Mouse (Mus musculus) stomach, embryonic 14.5 days (tissue): ENCODE measurements around the gene Muc13. TPM values are rescaled to one million over a fixed set of nuclear protein-coding genes. Genes with fewer than 3 reads are reported as not detected.
A peak's percentile ranks its signal among the peaks of the same experiment; 100 is the strongest.

ENCODE experiments used
- ATAC-seq: fragments of 200-750 bp; cut with Nextera tagmentation; 2 replicates; pipeline ENCODE4 v1.8.0; 2017; ENCODE audit warnings: low read depth, moderate TSS enrichment; ENCODE audit not compliant: insufficient number of reproducible peaks, insufficient read depth, low FRiP score
- H3K27ac ChIP-seq: fragments of 300-500 bp; sonication (generic); 2 replicates; pipeline ENCODE4 v1.5.1; 2014; ENCODE audit warnings: mild to moderate bottlenecking, low read length, moderate library complexity, mixed read lengths
- H3K27me3 ChIP-seq: fragments of 300-500 bp; sonication (generic); 2 replicates; pipeline ENCODE4 v1.6.1; 2014; ENCODE audit warnings: low read length, control low read depth, mixed read lengths; ENCODE audit not compliant: control insufficient read depth, insufficient read depth
- H3K36me3 ChIP-seq: fragments of 300-500 bp; sonication (generic); 2 replicates; pipeline ENCODE4 v1.6.1; 2014; ENCODE audit warnings: mild to moderate bottlenecking, control low read depth, low read length, moderate library complexity, mixed read lengths; ENCODE audit not compliant: control insufficient read depth, insufficient read depth
- H3K4me1 ChIP-seq: fragments of 300-500 bp; sonication (generic); 2 replicates; pipeline ENCODE4 v1.6.1; 2014; ENCODE audit warnings: low read length, control low read depth, mixed read lengths; ENCODE audit not compliant: control insufficient read depth, insufficient read depth
- H3K4me2 ChIP-seq: fragments of 300-500 bp; sonication (generic); replicated peaks from 2 replicates; pipeline ENCODE4 v1.6.1; 2014; ENCODE audit warnings: low read depth, low read length, control low read depth
- H3K4me3 ChIP-seq: fragments of 300-500 bp; sonication (generic); 2 replicates; pipeline ENCODE4 v1.5.1; 2014; ENCODE audit warnings: low read depth, low read length, control low read depth
- H3K9ac ChIP-seq: fragments of 300-500 bp; sonication (generic); replicated peaks from 2 replicates; pipeline ENCODE4 v1.6.1; 2014; ENCODE audit warnings: low read depth, mild to moderate bottlenecking, control low read depth, low read length, moderate library complexity, mixed read lengths
- H3K9me3 ChIP-seq: fragments of 300-500 bp; sonication (generic); 2 replicates; pipeline ENCODE4 v1.6.1; 2016; ENCODE audit warnings: low read depth, low read length, control low read depth; ENCODE audit not compliant: control insufficient read depth
- WGBS: fragments of 180-500 bp; shearing (Covaris S2); extraction: QIAGEN DNeasy Blood & Tissue Kit; methylation state at CpG from one replicate; pipeline ENCODE4 v1.1.7; 2014; 5-methylcytosine and 5-hydroxymethylcytosine counted together
- polyA plus RNA-seq: library from polyadenylated mRNA; unstranded; fragments of >200 nt; fragmentation: Nextera tagmentation; extraction: Ambion mirVana; gene quantifications from 2 replicates; pipeline ENCODE4 v1.2.1, GENCODE M21; 2014

The Muc13 gene
- polyA plus RNA-seq, 1 experiment from 2014 or later, result 0.56 TPM

- H3K27me3 ChIP-seq, result no peaks in the 10 kb centered on the region
- H3K9ac ChIP-seq, result no peak overlapping the region
- H3K9me3 ChIP-seq, result no peaks in the 10 kb centered on the region
- 55% methylated on average over 12 of the region's 12 CpGs for WGBS
- H3K27ac ChIP-seq, result no peak overlapping the region
- H3K36me3 ChIP-seq, result peaks cover 4% of the 10 kb centered on the region; the same call in 1 of the 2 replicates
- H3K4me2 ChIP-seq, result peak overlapping the region; percentile 17; the same call in 1 of the 2 replicates
- H3K4me3 ChIP-seq, result no peak overlapping the region
- 0 out of 2 replicates have a peak, but pooled peaks have one; percentile 33 for ATAC-seq
- no peaks in the 10 kb centered on the region for H3K4me1 ChIP-seq
Observed at GRCm38 (mm10) chr16:33751590-33751989, 42.2 kb upstream of the Muc13 start.

- no peak for ATAC-seq
- Histone ChIP-seq H3K4me1 (no peaks in the 10 kb centered on the region), H3K27me3 (no peaks in the 10 kb centered on the region), H3K9ac (no peak overlapping the region), H3K4me2 (no peak overlapping the region), H3K27ac (no peak overlapping the region), H3K4me3 (no peak overlapping the region), H3K9me3 (no peaks in the 10 kb centered on the region), H3K36me3 (peaks cover 11% of the 10 kb centered on the region; the same call in 1 of the 2 replicates)
- 75% methylated on average over 8 of the region's 8 CpGs for WGBS
Observed at GRCm38 (mm10) chr16:33752904-33753578, 40.8 kb upstream of the Muc13 start.

GRCm38 (mm10) chr16:33755293-33755692 is 38.5 kb upstream of the Muc13 start:
- peaks cover 13% of the 10 kb centered on the region; the same call in 1 of the 2 replicates for H3K36me3 ChIP-seq
- no peaks in the 10 kb centered on the region for H3K27me3 ChIP-seq
- H3K4me2 ChIP-seq, result no peak overlapping the region
- no peak overlapping the region for H3K9ac ChIP-seq
- no peaks in the 10 kb centered on the region for H3K9me3 ChIP-seq
- WGBS, result 73% methylated on average over 8 of the region's 8 CpGs
- ATAC-seq, result no peak
- no peak overlapping the region for H3K4me3 ChIP-seq
- no peaks in the 10 kb centered on the region for H3K4me1 ChIP-seq
- H3K27ac ChIP-seq, result no peak overlapping the region

- Histone ChIP-seq H3K27ac (no peak overlapping the region), H3K4me2 (no peak overlapping the region), H3K4me1 (no peaks in the 10 kb centered on the region), H3K27me3 (no peaks in the 10 kb centered on the region), H3K9ac (no peak overlapping the region), H3K4me3 (no peak overlapping the region), H3K36me3 (peaks cover 13% of the 10 kb centered on the region; the same call in 1 of the 2 replicates), H3K9me3 (no peaks in the 10 kb centered on the region)
- ATAC-seq, result no peak
- 52% methylated on average over 16 of the region's 16 CpGs for WGBS
Observed at GRCm38 (mm10) chr16:33755961-33756360, 37.9 kb upstream of the Muc13 start.

- WGBS, result 60% methylated on average over 6 of the region's 6 CpGs
- Histone ChIP-seq H3K4me3 (no peak overlapping the region), H3K36me3 (peaks cover 13% of the 10 kb centered on the region; the same call in 1 of the 2 replicates), H3K27ac (no peak overlapping the region), H3K4me1 (no peaks in the 10 kb centered on the region), H3K9me3 (no peaks in the 10 kb centered on the region), H3K27me3 (no peaks in the 10 kb centered on the region), H3K4me2 (no peak overlapping the region), H3K9ac (no peak overlapping the region)
- no peak for ATAC-seq
Observed at GRCm38 (mm10) chr16:33756396-33756795, 37.4 kb upstream of the Muc13 start.

GRCm38 (mm10) chr16:33759207-33759606 is 34.6 kb upstream of the Muc13 start:
- Histone ChIP-seq H3K4me2 (no peak overlapping the region), H3K36me3 (peaks cover 10% of the 10 kb centered on the region; the same call in 1 of the 2 replicates), H3K4me3 (no peak overlapping the region), H3K9me3 (no peaks in the 10 kb centered on the region), H3K4me1 (no peaks in the 10 kb centered on the region; the same call in 1 of the 2 replicates), H3K27me3 (no peaks in the 10 kb centered on the region), H3K27ac (no peak overlapping the region), H3K9ac (no peak overlapping the region)
- no peak for ATAC-seq
- 93% methylated on average over 7 of the region's 7 CpGs for WGBS

- no peak overlapping the region for H3K4me3 ChIP-seq
- no peaks in the 10 kb centered on the region for H3K9me3 ChIP-seq
- H3K9ac ChIP-seq, result no peak overlapping the region
- no peak overlapping the region for H3K27ac ChIP-seq
- no peak overlapping the region for H3K4me2 ChIP-seq
- H3K36me3 ChIP-seq, result peaks cover 9% of the 10 kb centered on the region; the same call in 1 of the 2 replicates
- no peaks in the 10 kb centered on the region for H3K27me3 ChIP-seq
- ATAC-seq, result no peak
- H3K4me1 ChIP-seq, result peaks cover 4% of the 10 kb centered on the region; the same call in 1 of the 2 replicates
- 42% methylated on average over 5 of the region's 5 CpGs for WGBS
Observed at GRCm38 (mm10) chr16:33760542-33760941, 33.3 kb upstream of the Muc13 start.

- Histone ChIP-seq H3K4me2 (no peak overlapping the region), H3K4me1 (peaks cover 4% of the 10 kb centered on the region; the same call in 1 of the 2 replicates), H3K27ac (no peak overlapping the region), H3K9me3 (no peaks in the 10 kb centered on the region), H3K4me3 (no peak overlapping the region), H3K36me3 (peaks cover 9% of the 10 kb centered on the region; the same call in 1 of the 2 replicates), H3K27me3 (no peaks in the 10 kb centered on the region), H3K9ac (no peak overlapping the region)
- no peak for ATAC-seq
- WGBS, result 80% methylated on average over 11 of the region's 11 CpGs
Observed at GRCm38 (mm10) chr16:33760996-33761395, 32.8 kb upstream of the Muc13 start.
